Mouse (Mus musculus): Measurements from ENCODE around the gene Get4. TPM values are rescaled to one million over a fixed set of nuclear protein-coding genes. Genes with fewer than 3 reads are reported as not detected.

Gene Get4
- total RNA-seq, 2 experiments from 2014 or later, result 36.2 to 39.8 TPM

- intact Hi-C loops (cut with DNase I; ENCODE audit: low total_unique reads), result no loop called here
- no peak for DNase-seq
Measured at GRCm38 (mm10) chr5:139310477-139310876, 58.4 kb downstream of the Get4 start.

GRCm38 (mm10) chr5:139311822-139312221 is 59.7 kb downstream of the Get4 start:
- intact Hi-C loops (cut with DNase I; ENCODE audit: low total_unique reads), result no loop called here
- no peak for DNase-seq

GRCm38 (mm10) chr5:139313536-139313935 is 61.4 kb downstream of the Get4 start:
- intact Hi-C loops (cut with DNase I; ENCODE audit: low total_unique reads), result no loop called here
- no peak for DNase-seq

- DNase-seq, result no peak
- intact Hi-C loops (cut with DNase I; ENCODE audit: low total_unique reads), result no loop called here
Measured at GRCm38 (mm10) chr5:139314941-139315642, 63.0 kb downstream of the Get4 start.

- no peak for DNase-seq
- intact Hi-C loops (cut with DNase I; ENCODE audit: low total_unique reads), result no loop called here
Measured at GRCm38 (mm10) chr5:139316982-139317675, 65.0 kb downstream of the Get4 start.

- no peak for DNase-seq
- intact Hi-C loops (cut with DNase I; ENCODE audit: low total_unique reads), result no loop called here
Measured at GRCm38 (mm10) chr5:139317751-139318504, 65.8 kb downstream of the Get4 start.

Other genes starting within 250 kb of the Get4 start
- 1 to 10 TPM; 1.1 to 2.1 TPM for gene Prkar1b, start 102.3 kb upstream of the Get4 start, total RNA-seq (2021)
- 10 to 100 TPM in 1 of 2 experiments, 1 to 10 TPM in 1; 9.3 to 10.2 TPM for gene Dnaaf5, start 102.1 kb upstream of the Get4 start, total RNA-seq (2021)
- gene Sun1, start 51.7 kb upstream of the Get4 start, total RNA-seq (2021), result 10 to 100 TPM; 31.0 to 33.2 TPM
- 1 to 10 TPM in 1 of 2 experiments, under 1 TPM in 1; 0.78 to 2.0 TPM for gene Adap1, start 73.3 kb downstream of the Get4 start, total RNA-seq (2021)
- gene Cox19, start 99.1 kb downstream of the Get4 start, total RNA-seq (2021), result 10 to 100 TPM; 58.6 to 79.3 TPM
- gene Cyp2w1, start 100.3 kb downstream of the Get4 start, total RNA-seq (2021), result not detected
- 10 to 100 TPM; 17.2 to 26.0 TPM for gene Gpr146, start 125.4 kb downstream of the Get4 start, total RNA-seq (2021)
- gene C130050O18Rik, start 153.0 kb downstream of the Get4 start, total RNA-seq (2021), result under 1 TPM; 0.39 to 0.60 TPM
- gene Gper1, start 170.8 kb downstream of the Get4 start, total RNA-seq (2021), result 1 to 10 TPM; 2.2 to 2.4 TPM
- 1 to 10 TPM; 9.2 TPM for gene 3110082I17Rik, start 208.2 kb downstream of the Get4 start, total RNA-seq (2021)
- 10 to 100 TPM in 1 of 2 experiments, 1 to 10 TPM in 1; 8.6 to 10.2 TPM for gene Zfand2a, start 232.2 kb downstream of the Get4 start, total RNA-seq (2021)